Mouse (Mus musculus) intestine, embryonic 14.5 days (tissue): ENCODE measurements around the gene Igf2bp1. TPM values are rescaled to one million over a fixed set of nuclear protein-coding genes. Genes with fewer than 3 reads are reported as not detected.

Source experiments
- ATAC-seq: fragments of 200-750 bp; cut with Nextera tagmentation; replicated peaks from 2 replicates; pipeline ENCODE4 v1.8.0; 2017; ENCODE audit warnings: low read depth, moderate number of reproducible peaks, moderate TSS enrichment, moderate library complexity; ENCODE audit not compliant: low FRiP score, low TSS enrichment
- DNase-seq: peaks from one replicate; pipeline ENCODE4 v3.0.0-alpha.2; 2018; ENCODE audit warnings: low spot score
- H3K27ac ChIP-seq: fragments of 300-500 bp; sonication (generic); 2 replicates; pipeline ENCODE4 v1.5.1; 2014; ENCODE audit warnings: low read depth, mild to moderate bottlenecking, control low read depth
- H3K27me3 ChIP-seq: fragments of 300-500 bp; sonication (generic); replicated peaks from 2 replicates; pipeline ENCODE4 v1.6.1; 2014; ENCODE audit warnings: low read length, control low read depth; ENCODE audit not compliant: control insufficient read depth, insufficient read depth
- H3K36me3 ChIP-seq: fragments of 300-500 bp; sonication (generic); 2 replicates; pipeline ENCODE4 v1.6.1; 2014; ENCODE audit warnings: low read length, control low read depth; ENCODE audit not compliant: control insufficient read depth, insufficient read depth
- H3K4me1 ChIP-seq: fragments of 300-500 bp; sonication (generic); replicated peaks from 2 replicates; pipeline ENCODE4 v1.6.1; 2014; ENCODE audit warnings: low read length, control low read depth, mixed read lengths; ENCODE audit not compliant: control insufficient read depth, insufficient read depth
- H3K4me2 ChIP-seq: fragments of 300-500 bp; sonication (generic); 2 replicates; pipeline ENCODE4 v1.6.1; 2014; ENCODE audit warnings: low read length
- H3K4me3 ChIP-seq: fragments of 300-500 bp; sonication (generic); 2 replicates; pipeline ENCODE4 v1.5.1; 2014; ENCODE audit warnings: low read depth, low read length, control low read depth, mixed read lengths
- H3K9ac ChIP-seq: fragments of 300-500 bp; sonication (generic); 2 replicates; pipeline ENCODE4 v1.6.1; 2014; ENCODE audit warnings: mild to moderate bottlenecking, low read length
- H3K9me3 ChIP-seq: fragments of 300-500 bp; sonication (generic); 2 replicates; pipeline ENCODE4 v1.6.1; 2016; ENCODE audit warnings: low read length, control low read depth; ENCODE audit not compliant: control insufficient read depth
- WGBS: fragments of 180-500 bp; shearing (Covaris S2); extraction: QIAGEN DNeasy Blood & Tissue Kit; methylation state at CpG from one replicate; pipeline ENCODE4 v1.1.7; 2014; 5-methylcytosine and 5-hydroxymethylcytosine counted together
- polyA plus RNA-seq: library from polyadenylated mRNA; unstranded; fragments of >200 nt; fragmentation: Nextera tagmentation; extraction: Ambion mirVana; gene quantifications from 2 replicates; pipeline ENCODE4 v1.2.1, GENCODE M21; 2014

Gene Igf2bp1
- polyA plus RNA-seq, 1 experiment from 2014 or later, result 35.7 TPM

GRCm38 (mm10) chr11:96017941-96018351, 12.2 kb upstream of the Igf2bp1 start:
- 13% methylated on average over 9 of the region's 9 CpGs for WGBS
- Histone ChIP-seq H3K27ac (peak overlapping the region; percentile 47; the same call in 1 of the 2 replicates), H3K4me2 (no peak overlapping the region), H3K9me3 (no peaks in the 10 kb centered on the region), H3K9ac (no peak overlapping the region), H3K27me3 (no peaks in the 10 kb centered on the region), H3K4me1 (peaks cover 4% of the 10 kb centered on the region), H3K36me3 (no peaks in the 10 kb centered on the region), H3K4me3 (no peak overlapping the region)
- ATAC-seq (0 out of 2 replicates have a peak, but pooled peaks have one; percentile 77), DNase-seq (peak; percentile 63)

- no peaks in the 10 kb centered on the region for H3K27me3 ChIP-seq
- H3K27ac ChIP-seq, result no peak overlapping the region
- no peaks in the 10 kb centered on the region for H3K9me3 ChIP-seq
- no peaks in the 10 kb centered on the region for H3K36me3 ChIP-seq
- peaks cover 4% of the 10 kb centered on the region for H3K4me1 ChIP-seq
- ATAC-seq (no peak), DNase-seq (no peak)
- H3K9ac ChIP-seq, result no peak overlapping the region
- 24% methylated on average over 5 of the region's 5 CpGs for WGBS
- H3K4me3 ChIP-seq, result no peak overlapping the region
- no peak overlapping the region for H3K4me2 ChIP-seq
Observed at GRCm38 (mm10) chr11:96015421-96015820, 9.7 kb upstream of the Igf2bp1 start.

GRCm38 (mm10) chr11:96011982-96012381, 6.2 kb upstream of the Igf2bp1 start:
- Histone ChIP-seq H3K4me2 (no peak overlapping the region), H3K4me1 (no peaks in the 10 kb centered on the region), H3K9me3 (no peaks in the 10 kb centered on the region)

GRCm38 (mm10) chr11:96008827-96009226, 3.1 kb upstream of the Igf2bp1 start:
- no peak overlapping the region for H3K4me2 ChIP-seq
- ATAC-seq (no peak), DNase-seq (no peak)
- no peak overlapping the region for H3K4me3 ChIP-seq
- H3K27me3 ChIP-seq, result no peaks in the 10 kb centered on the region
- H3K4me1 ChIP-seq, result no peaks in the 10 kb centered on the region
- H3K27ac ChIP-seq, result no peak overlapping the region
- H3K9ac ChIP-seq, result no peak overlapping the region
- no peaks in the 10 kb centered on the region for H3K9me3 ChIP-seq
- 0% methylated on average over 1 of the region's 1 CpGs for WGBS
- no peaks in the 10 kb centered on the region for H3K36me3 ChIP-seq

More at GRCm38 (mm10) chr11:96011982-96012381, 6.2 kb upstream of the Igf2bp1 start:
- Histone ChIP-seq H3K27ac (no peak overlapping the region), H3K4me3 (no peak overlapping the region), H3K27me3 (no peaks in the 10 kb centered on the region), H3K9ac (no peak overlapping the region), H3K36me3 (no peaks in the 10 kb centered on the region)
- 2% methylated on average over 5 of the region's 8 CpGs for WGBS
- ATAC-seq (no peak), DNase-seq (no peak)

- peak; percentile 88 for DNase-seq
- H3K27me3 ChIP-seq, result no peaks in the 10 kb centered on the region
- H3K4me3 ChIP-seq, result peak overlapping the region; percentile 82
- under 1% methylated on average over 33 of the region's 33 CpGs for WGBS
- peak overlapping the region; percentile 96 for H3K9ac ChIP-seq
- peak; percentile 37; the same call in 1 of the 2 replicates for ATAC-seq
- peak overlapping the region; percentile 97 for H3K27ac ChIP-seq
- H3K4me1 ChIP-seq, result peaks cover 2% of the 10 kb centered on the region
- H3K9me3 ChIP-seq, result no peaks in the 10 kb centered on the region
- peak overlapping the region; percentile 92 for H3K4me2 ChIP-seq
- H3K36me3 ChIP-seq, result 0 out of 2 replicates have a peak, but pooled peaks cover 1% of the 10 kb centered on the region
Observed at GRCm38 (mm10) chr11:96007516-96008235, 1.9 kb upstream of the Igf2bp1 start.

GRCm38 (mm10) chr11:96006852-96007515, 1.2 kb upstream of the Igf2bp1 start:
- Histone ChIP-seq H3K9me3 (no peaks in the 10 kb centered on the region), H3K4me1 (peaks cover 9% of the 10 kb centered on the region), H3K36me3 (0 out of 2 replicates have a peak, but pooled peaks cover 3% of the 10 kb centered on the region), H3K27ac (peak overlapping the region; percentile 97), H3K4me2 (peak overlapping the region; percentile 92), H3K27me3 (no peaks in the 10 kb centered on the region), H3K9ac (peak overlapping the region; percentile 96), H3K4me3 (peak overlapping the region; percentile 82)
- DNase-seq (peak; percentile 89), ATAC-seq (peak; percentile 83)
- WGBS, result under 1% methylated on average over 62 of the region's 67 CpGs

- ATAC-seq (peak; percentile 34), DNase-seq (peak; percentile 89)
Observed at GRCm38 (mm10) chr11:96006367-96006851, 669 bp upstream of the Igf2bp1 start.

GRCm38 (mm10) chr11:96004793-96005402, 842 bp downstream of the Igf2bp1 start:
- Histone ChIP-seq H3K4me1 (peaks cover 24% of the 10 kb centered on the region), H3K9ac (peak overlapping the region; percentile 96), H3K9me3 (no peaks in the 10 kb centered on the region), H3K27me3 (no peaks in the 10 kb centered on the region), H3K4me3 (peak overlapping the region; percentile 82), H3K4me2 (peak overlapping the region; percentile 92), H3K36me3 (0 out of 2 replicates have a peak, but pooled peaks cover 3% of the 10 kb centered on the region), H3K27ac (peak overlapping the region; percentile 97)
- ATAC-seq, result no peak
- 0% methylated on average over 46 of the region's 57 CpGs for WGBS
- peak; percentile 79 for DNase-seq

More at GRCm38 (mm10) chr11:96006367-96006851, 669 bp upstream of the Igf2bp1 start:
- peak overlapping the region; percentile 92 for H3K4me2 ChIP-seq
- no peaks in the 10 kb centered on the region for H3K9me3 ChIP-seq
- H3K27ac ChIP-seq, result peak overlapping the region; percentile 97
- under 1% methylated on average over 33 of the region's 33 CpGs for WGBS
- 0 out of 2 replicates have a peak, but pooled peaks cover 3% of the 10 kb centered on the region for H3K36me3 ChIP-seq
- peak overlapping the region; percentile 82 for H3K4me3 ChIP-seq
- no peaks in the 10 kb centered on the region for H3K27me3 ChIP-seq
- H3K4me1 ChIP-seq, result peaks cover 14% of the 10 kb centered on the region
- peak overlapping the region; percentile 96 for H3K9ac ChIP-seq
